Mouse (Mus musculus): ENCODE measurements around the gene Nipbl. TPM values are rescaled to one million over a fixed set of nuclear protein-coding genes. Genes with fewer than 3 reads are reported as not detected.

Nipbl gene
- polyA plus RNA-seq, 1 experiment, result 5.2 TPM

- DNase-seq, result no peak
- 68% methylated on average over 4 of the region's 4 CpGs for WGBS
Observed at GRCm38 (mm10) chr15:8416500-8417138, 27.6 kb downstream of the Nipbl start.

GRCm38 (mm10) chr15:8413356-8413755 is 30.9 kb downstream of the Nipbl start:
- TF ChIP-seq CTCF (conservative IDR thresholded peaks at IDR 0.05; ENCODE audit: insufficient read depth, insufficient read length, low read depth, low read length) (no peak), POLR2A (IDR thresholded peaks at IDR 0.05; ENCODE audit: low read depth, low read length) (no peak)
- Histone ChIP-seq H3K36me3 (ENCODE audit: control insufficient read depth, insufficient read depth, low read length) (no peaks in the 10 kb centered on the region), H3K4me1 (ENCODE audit: control insufficient read depth, insufficient read depth, low read length) (peaks cover 2% of the 10 kb centered on the region; the same call in 1 of the 2 replicates), H3K4me3 (ENCODE audit: insufficient read depth, low read depth, low read length) (no peak overlapping the region), H3K27ac (ENCODE audit: insufficient read depth, low read depth, low read length) (no peak overlapping the region), H3K27me3 (replicated peaks; ENCODE audit: control insufficient read depth, insufficient read depth, low read length) (no peaks in the 10 kb centered on the region)
- DNase-seq, result no peak
- 88% methylated on average over 3 of the region's 3 CpGs for whole genome bisulfite sequencing

More at GRCm38 (mm10) chr15:8416500-8417138, 27.6 kb downstream of the Nipbl start:
- H3K27me3 ChIP-seq (replicated peaks; ENCODE audit: control insufficient read depth, insufficient read depth, low read length), result no peaks in the 10 kb centered on the region
- H3K4me3 ChIP-seq (ENCODE audit: insufficient read depth, low read depth, low read length), result no peak overlapping the region
- peaks cover 6% of the 10 kb centered on the region; the same call in 1 of the 2 replicates for H3K4me1 ChIP-seq (ENCODE audit: control insufficient read depth, insufficient read depth, low read length)
- TF ChIP-seq CTCF (conservative IDR thresholded peaks at IDR 0.05; ENCODE audit: insufficient read depth, insufficient read length, low read depth, low read length) (no peak), POLR2A (IDR thresholded peaks at IDR 0.05; ENCODE audit: low read depth, low read length) (no peak)
- H3K36me3 ChIP-seq (ENCODE audit: control insufficient read depth, insufficient read depth, low read length), result no peaks in the 10 kb centered on the region
- H3K27ac ChIP-seq (ENCODE audit: insufficient read depth, low read depth, low read length), result no peak overlapping the region

GRCm38 (mm10) chr15:8411873-8412272 is 32.4 kb downstream of the Nipbl start:
- WGBS, result 92% methylated on average over 1 of the region's 1 CpGs
- no peak overlapping the region for H3K27ac ChIP-seq (ENCODE audit: insufficient read depth, low read depth, low read length)
- peaks cover 2% of the 10 kb centered on the region; the same call in 1 of the 2 replicates for H3K4me1 ChIP-seq (ENCODE audit: control insufficient read depth, insufficient read depth, low read length)
- no peaks in the 10 kb centered on the region for H3K27me3 ChIP-seq (replicated peaks; ENCODE audit: control insufficient read depth, insufficient read depth, low read length)
- no peaks in the 10 kb centered on the region for H3K36me3 ChIP-seq (ENCODE audit: control insufficient read depth, insufficient read depth, low read length)
- no peak for DNase-seq
- no peak overlapping the region for H3K4me3 ChIP-seq (ENCODE audit: insufficient read depth, low read depth, low read length)
- TF ChIP-seq POLR2A (IDR thresholded peaks at IDR 0.05; ENCODE audit: low read depth, low read length) (no peak), CTCF (conservative IDR thresholded peaks at IDR 0.05; ENCODE audit: insufficient read depth, insufficient read length, low read depth, low read length) (no peak)

GRCm38 (mm10) chr15:8411168-8411837 is 33.0 kb downstream of the Nipbl start:
- H3K4me3 ChIP-seq (ENCODE audit: insufficient read depth, low read depth, low read length), result no peak overlapping the region
- H3K4me1 ChIP-seq (ENCODE audit: control insufficient read depth, insufficient read depth, low read length), result peaks cover 2% of the 10 kb centered on the region; the same call in 1 of the 2 replicates
- H3K27me3 ChIP-seq (replicated peaks; ENCODE audit: control insufficient read depth, insufficient read depth, low read length), result no peaks in the 10 kb centered on the region
- H3K36me3 ChIP-seq (ENCODE audit: control insufficient read depth, insufficient read depth, low read length), result no peaks in the 10 kb centered on the region
- TF ChIP-seq CTCF (conservative IDR thresholded peaks at IDR 0.05; ENCODE audit: insufficient read depth, insufficient read length, low read depth, low read length), result no peak
- H3K27ac ChIP-seq (ENCODE audit: insufficient read depth, low read depth, low read length), result no peak overlapping the region
- no peak for DNase-seq
- 75% methylated on average over 1 of the region's 1 CpGs for WGBS

GRCm38 (mm10) chr15:8407082-8407481 is 37.2 kb downstream of the Nipbl start:
- Histone ChIP-seq H3K4me3 (ENCODE audit: insufficient read depth, low read depth, low read length) (no peak overlapping the region), H3K27me3 (replicated peaks; ENCODE audit: control insufficient read depth, insufficient read depth, low read length) (no peaks in the 10 kb centered on the region), H3K27ac (ENCODE audit: insufficient read depth, low read depth, low read length) (no peak overlapping the region), H3K36me3 (ENCODE audit: control insufficient read depth, insufficient read depth, low read length) (no peaks in the 10 kb centered on the region), H3K4me1 (ENCODE audit: control insufficient read depth, insufficient read depth, low read length) (no peaks in the 10 kb centered on the region; the same call in 1 of the 2 replicates)
- DNase-seq, result no peak
- WGBS, result 73% methylated on average over 2 of the region's 2 CpGs
- TF ChIP-seq CTCF (conservative IDR thresholded peaks at IDR 0.05; ENCODE audit: insufficient read depth, insufficient read length, low read depth, low read length), result no peak
- TF ChIP-seq POLR2A (IDR thresholded peaks at IDR 0.05; ENCODE audit: low read depth, low read length), result no peak

- Histone ChIP-seq H3K27me3 (replicated peaks; ENCODE audit: control insufficient read depth, insufficient read depth, low read length) (no peaks in the 10 kb centered on the region), H3K27ac (ENCODE audit: insufficient read depth, low read depth, low read length) (no peak overlapping the region), H3K4me3 (ENCODE audit: insufficient read depth, low read depth, low read length) (no peak overlapping the region), H3K36me3 (ENCODE audit: control insufficient read depth, insufficient read depth, low read length) (no peaks in the 10 kb centered on the region), H3K4me1 (ENCODE audit: control insufficient read depth, insufficient read depth, low read length) (peaks cover 4% of the 10 kb centered on the region)
- DNase-seq, result no peak
- TF ChIP-seq POLR2A (IDR thresholded peaks at IDR 0.05; ENCODE audit: low read depth, low read length) (no peak), CTCF (conservative IDR thresholded peaks at IDR 0.05; ENCODE audit: insufficient read depth, insufficient read length, low read depth, low read length) (no peak)
- WGBS, result 92% methylated on average over 2 of the region's 2 CpGs
Observed at GRCm38 (mm10) chr15:8406219-8406618, 38.0 kb downstream of the Nipbl start.

- TF ChIP-seq POLR2A (IDR thresholded peaks at IDR 0.05; ENCODE audit: low read depth, low read length) (no peak), CTCF (conservative IDR thresholded peaks at IDR 0.05; ENCODE audit: insufficient read depth, insufficient read length, low read depth, low read length) (no peak)
- DNase-seq, result no peak
- H3K4me3 ChIP-seq (ENCODE audit: insufficient read depth, low read depth, low read length), result no peak overlapping the region
- H3K27me3 ChIP-seq (replicated peaks; ENCODE audit: control insufficient read depth, insufficient read depth, low read length), result no peaks in the 10 kb centered on the region
- no peak overlapping the region for H3K27ac ChIP-seq (ENCODE audit: insufficient read depth, low read depth, low read length)
- peaks cover 6% of the 10 kb centered on the region; the same call in 1 of the 2 replicates for H3K4me1 ChIP-seq (ENCODE audit: control insufficient read depth, insufficient read depth, low read length)
- H3K36me3 ChIP-seq (ENCODE audit: control insufficient read depth, insufficient read depth, low read length), result no peaks in the 10 kb centered on the region
- WGBS, result 88% methylated on average over 2 of the region's 2 CpGs
Observed at GRCm38 (mm10) chr15:8402591-8402990, 41.7 kb downstream of the Nipbl start.

All from kidney, adult 2 months (tissue).